Mouse (Mus musculus) skeletal muscle tissue, adult 2 months (tissue): ENCODE measurements around the gene Pcif1.

ENCODE experiments used
- DNase-seq: peaks from one replicate; pipeline ENCODE4 v3.0.0-alpha.2; 2012; ENCODE audit warnings: low read depth, low spot score

The Pcif1 gene

DNA sequence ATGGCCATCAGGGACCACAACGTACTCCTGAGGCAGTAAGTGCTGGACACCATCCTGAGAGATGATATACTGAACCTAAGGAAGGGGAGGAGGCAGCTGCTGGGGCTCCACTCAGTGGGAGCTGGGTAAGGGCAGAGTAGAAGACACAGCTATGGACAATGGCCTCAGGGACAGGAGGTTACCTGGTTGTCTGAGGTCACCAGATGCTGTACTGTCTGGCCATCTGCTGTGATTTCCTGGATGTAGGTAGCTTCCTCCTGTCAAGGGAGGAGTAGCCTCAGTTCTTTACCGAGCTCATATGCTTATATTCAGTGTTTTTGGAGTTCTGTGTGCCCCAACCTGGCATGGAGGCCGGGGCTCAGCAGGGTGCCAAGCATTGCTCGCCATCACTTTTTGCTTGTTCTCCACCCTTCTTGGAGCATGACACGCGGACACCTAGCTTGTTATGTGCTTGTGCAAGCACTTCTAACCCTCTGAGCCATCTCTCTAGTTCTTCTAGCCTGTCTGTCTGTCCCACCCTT lies 13.7 kb downstream of the Pcif1 start:
- DNase-seq = no peak

DNA sequence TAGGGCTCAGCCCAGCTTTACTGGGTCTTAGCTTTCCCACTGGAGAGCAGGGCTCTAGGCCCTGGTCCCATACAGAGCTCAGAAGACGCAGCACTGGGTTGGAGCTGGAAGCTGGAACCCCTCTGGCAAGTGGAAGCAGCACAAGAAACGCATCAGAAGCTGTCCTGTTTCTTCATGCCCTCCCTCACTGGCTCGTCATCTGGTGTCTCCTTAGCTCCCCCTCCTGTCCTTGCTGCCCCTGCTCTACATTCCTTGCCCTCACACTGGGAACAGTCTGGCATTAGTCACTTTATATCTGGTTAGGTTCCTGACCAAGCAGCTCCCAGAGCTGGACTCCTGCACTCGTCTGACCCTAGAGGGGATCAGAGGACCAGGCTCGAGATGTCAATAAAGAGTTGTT lies 14.9 kb downstream of the Pcif1 start:
- no peak for DNase-seq

DNA sequence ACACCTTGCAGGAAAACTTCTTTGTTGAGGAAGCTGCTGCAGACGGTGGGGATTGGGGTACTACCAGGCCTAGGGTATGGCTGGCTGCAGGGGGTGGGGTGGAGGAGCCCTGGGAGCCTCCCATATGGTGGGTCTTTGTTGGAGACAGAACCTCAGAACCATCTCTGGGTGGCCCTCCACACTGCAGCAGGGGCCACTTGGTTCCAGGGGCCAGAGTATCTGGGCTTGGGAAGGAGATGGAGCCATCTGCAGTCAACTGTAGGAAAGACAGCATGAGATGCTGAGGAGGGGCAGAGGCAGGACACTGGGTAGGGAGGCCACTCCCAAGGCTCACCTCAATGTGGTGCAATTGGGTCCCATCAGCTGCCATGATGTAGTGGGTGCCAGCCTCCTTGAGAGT lies 15.5 kb downstream of the Pcif1 start:
- DNase-seq = no peak

DNA sequence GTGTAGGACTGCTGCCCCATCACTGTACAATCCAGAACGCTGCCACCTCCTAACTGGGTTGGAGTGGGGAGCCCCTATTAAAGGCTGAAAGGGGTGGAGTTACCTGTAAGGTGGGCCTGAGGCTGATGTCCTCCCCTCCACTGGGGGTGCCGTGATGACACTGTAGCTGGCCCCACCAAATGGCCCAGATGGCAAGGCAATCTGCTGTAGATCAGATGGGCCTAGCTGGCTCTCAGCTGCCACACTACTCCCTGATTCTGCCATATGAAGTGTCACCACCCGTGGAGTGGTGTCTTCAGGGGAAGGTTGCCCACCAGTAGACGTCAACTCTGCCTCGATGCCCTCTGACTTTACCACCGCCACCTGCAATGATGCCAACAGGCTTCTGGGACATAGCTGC lies 16.8 kb downstream of the Pcif1 start:
- no peak for DNase-seq

DNA sequence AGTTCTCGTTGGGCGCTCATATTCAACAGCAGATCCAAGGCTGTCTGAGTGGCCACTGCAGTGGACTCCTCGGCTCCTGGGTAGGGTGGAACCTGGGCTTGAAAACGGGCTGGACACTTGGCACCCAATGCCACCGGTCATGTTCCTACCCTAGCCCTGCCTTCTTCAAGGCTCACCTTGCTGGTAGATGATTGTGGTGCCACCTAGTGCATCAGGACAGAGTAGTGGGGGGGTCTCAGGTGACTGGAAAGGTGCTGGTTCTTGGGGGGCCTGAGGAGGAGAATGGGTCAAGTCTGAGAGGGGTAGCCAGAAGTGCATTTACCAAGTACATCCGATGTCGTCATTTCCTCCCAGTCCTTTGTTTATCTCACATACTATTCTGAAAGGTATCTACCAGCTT lies 18.9 kb downstream of the Pcif1 start:
- DNase-seq = no peak

DNA sequence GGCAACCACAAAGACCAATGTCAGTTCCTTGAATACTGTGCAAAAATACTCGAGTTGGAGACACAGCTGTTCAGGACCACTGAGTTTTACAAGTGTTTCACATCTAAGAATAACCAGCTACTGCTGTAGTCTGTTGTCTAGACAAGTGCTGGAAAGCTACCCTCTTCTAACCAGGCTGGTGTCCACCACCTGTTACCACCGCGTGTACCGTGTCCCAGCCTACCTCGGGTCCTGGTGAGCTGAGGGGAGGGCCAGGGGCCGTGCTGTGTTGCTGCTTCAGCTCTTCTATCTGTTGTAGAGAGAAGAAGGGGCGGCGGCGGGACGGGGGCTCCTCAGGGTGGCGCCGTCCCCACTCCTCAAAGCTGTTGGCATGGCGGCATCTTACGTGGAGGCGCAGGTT lies 19.9 kb downstream of the Pcif1 start:
- no peak for DNase-seq

DNA sequence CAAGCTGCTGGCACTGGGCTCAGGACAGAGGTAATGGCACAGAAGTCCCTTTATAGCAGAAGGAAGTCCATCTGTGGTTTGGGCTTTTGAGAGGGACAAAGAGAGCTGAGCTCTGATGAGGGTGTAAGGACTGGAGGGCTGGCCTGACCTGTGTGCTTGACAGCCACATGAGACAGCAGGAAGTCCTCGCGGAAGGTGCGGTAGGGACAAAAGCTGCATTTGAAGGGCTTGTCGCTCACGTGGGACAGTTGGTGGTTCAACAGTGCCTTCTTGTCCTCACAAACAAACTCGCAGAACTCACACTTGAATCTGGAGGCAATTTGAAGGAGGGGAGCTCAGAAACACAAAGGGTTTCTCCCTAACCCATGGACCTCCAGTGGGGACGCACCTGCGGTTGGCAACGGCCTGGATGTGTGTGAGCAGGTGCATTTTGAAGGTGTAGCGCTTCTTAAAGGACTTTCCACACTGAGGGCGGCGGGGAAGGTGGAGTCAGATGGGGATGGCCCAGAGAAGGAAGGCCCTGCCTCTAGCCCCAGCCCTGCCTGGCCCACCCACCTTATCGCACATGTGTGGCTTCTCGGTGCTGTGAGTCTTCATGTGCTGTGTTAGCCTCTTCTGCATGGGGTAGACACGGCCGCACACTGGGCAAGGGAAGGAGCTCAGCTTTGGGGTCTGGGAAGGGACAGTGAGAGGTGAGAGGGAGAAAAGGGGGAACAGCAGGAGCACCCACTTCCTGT lies 20.8 kb downstream of the Pcif1 start:
- DNase-seq = no peak

DNA sequence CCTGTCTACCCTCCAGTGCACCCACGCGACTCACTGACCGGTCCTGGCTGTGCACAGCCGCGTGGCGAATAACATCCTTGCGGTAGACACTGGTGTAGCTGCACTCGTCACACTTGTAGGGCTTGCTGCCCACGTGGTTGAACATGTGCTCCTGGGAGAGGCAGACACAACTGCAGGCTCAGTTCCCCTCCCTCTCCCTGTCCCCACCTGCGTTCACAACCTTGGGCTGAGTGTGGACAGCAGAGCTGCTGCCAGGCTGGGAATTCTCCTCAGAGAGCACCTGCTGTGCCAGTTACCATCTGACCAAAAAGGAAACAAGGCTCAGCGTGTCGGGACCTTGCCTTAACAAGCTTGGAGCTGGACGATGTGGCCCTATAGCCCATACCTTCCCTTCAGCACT lies 22.3 kb downstream of the Pcif1 start:
- DNase-seq = peak; percentile 69

DNA sequence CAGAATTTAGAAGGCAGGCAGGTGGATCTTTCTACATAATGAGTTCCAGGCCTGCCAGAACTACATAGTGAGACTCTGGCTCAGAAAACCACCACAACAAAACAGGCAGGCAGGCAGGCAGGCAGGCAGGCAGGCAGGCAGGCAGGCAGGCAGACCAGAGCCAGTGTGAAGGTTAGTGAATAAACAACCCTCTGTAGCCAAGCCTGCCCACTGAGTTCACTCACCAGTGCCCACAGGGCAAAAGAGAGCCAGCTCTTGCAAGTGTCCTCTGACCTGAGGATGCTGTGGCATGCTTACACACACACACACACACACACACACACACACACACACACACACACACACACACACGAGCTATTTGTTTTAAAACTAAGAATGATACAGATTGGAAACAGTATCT lies 24.4 kb downstream of the Pcif1 start:
- no peak for DNase-seq

DNA sequence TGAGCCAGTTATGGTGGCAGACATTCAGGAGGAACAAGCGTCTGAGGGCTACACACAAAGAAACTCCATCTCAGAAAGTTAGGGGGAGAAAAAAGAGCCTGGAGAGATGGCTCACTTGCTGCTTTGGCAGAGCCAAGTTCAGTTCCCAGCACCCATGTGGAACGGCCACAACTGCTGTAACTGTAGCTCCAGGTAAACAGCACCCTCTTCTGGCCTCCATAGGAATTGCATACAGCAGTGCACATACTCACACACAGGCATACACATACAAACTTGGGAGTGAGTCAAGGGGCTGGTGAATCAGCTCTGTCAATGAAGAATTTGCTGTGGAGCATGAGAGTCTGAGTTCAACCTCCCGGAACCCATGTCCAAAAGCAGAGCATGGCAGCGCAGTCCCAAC lies 27.0 kb downstream of the Pcif1 start:
- no peak for DNase-seq

DNA sequence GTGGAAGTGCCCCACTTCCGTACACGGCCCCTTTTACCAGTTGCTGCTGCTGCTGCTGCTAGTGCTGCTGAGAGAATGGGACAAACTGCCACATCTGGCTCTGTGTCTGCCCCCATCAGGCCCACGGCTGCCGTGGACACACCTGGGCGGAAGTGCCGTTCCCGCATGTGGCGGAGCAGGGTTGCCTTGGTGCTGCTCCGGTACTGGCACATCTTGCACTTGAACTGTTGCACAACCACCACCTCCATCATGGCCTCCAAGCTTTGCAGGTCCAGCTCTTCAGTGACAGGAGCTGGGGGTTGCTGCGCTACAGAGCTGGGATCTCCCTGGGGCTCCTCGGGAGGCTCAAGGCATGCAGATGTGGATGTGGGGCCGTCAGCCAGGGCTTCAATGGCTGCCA lies 28.4 kb downstream of the Pcif1 start:
- no peak for DNase-seq

DNA sequence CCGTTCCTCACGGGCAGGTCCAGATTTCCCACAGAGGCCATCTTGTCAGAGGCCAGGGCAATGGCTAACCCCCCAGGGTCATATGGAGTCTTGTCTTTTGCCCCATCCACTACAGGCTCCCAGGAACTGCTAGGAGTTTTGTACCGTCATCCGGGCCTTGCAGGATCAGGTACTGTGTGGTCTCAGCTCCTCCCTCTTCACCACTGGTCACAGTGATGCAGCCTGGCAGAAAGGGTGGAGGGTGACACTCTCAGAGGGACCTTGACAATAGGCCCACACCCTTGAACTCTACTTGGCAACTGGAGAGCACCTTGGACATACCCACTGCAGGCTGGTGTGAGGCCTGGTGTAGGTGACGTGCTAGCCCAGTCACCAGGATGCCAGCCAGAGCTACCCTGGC lies 28.9 kb downstream of the Pcif1 start:
- no peak for DNase-seq

DNA sequence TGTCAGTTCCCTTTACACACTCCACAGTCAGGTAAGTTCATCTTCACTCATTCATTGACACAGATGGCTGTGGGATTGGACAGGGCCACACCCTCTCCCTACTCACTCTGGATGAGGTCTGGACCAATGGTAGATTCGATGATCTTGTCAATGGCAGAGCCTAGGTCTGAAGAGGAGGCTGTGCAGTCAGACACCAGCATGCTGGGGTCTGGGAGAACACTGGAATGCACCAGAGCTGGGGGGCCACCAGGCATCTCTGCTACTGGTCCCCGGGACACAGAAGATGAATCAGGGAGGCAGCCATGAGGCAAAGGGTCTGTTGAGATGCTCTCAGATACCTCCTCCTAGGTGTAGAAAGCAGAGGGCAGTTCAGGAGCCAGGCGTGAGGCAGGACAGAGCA lies 30.0 kb downstream of the Pcif1 start:
- no peak for DNase-seq

DNA sequence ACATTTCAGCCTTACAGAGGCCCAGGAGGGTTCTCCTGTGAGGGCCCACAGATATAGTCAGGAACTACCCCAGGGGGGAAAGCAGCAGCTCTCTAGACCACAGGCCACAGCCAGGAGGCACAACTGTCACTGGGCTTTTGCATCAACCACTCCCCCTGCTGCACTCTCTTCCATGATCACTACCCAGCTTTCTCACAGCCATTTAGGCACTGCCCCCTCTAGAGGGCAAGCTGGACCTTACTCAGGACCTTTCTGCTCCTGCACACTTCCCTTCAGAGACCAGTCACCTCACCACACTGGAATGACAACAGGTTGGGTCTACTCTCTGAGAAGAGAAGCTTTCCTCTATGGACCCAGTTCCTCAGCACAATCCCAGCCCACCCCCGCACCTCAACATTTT lies 30.4 kb downstream of the Pcif1 start:
- no peak for DNase-seq

DNA sequence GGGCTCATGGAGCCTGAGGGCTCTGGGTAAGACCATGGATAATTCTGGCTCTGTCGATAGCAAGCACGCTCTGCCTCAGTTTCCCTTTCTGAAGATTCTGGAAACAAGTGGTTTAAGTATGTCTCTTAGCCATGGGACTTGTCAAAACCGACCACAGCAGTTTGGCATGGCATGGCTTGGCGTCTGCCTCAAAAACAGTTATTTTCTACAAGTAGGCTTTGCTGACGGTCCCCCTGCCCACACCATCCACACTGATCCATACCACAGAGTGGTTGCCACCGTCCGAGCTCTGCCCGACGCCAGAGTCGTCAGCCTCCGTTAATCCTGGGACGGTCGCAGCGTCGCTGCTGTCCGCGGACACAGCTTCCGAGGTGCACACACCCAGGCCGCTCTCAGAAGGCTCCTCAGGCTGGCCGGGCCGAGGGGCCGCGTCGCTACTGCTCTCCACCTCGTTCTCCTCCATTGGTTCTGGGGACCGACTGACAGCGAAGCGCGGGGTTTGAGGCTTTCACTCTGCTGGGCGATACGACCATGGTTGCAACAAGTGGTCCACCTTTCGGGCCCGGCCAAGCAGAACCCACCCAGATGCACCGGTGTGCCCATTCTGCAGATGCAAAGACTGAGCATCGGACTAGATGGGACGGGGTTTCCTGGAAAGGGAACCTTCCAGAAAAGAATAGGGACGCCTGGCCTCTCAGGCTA lies 31.4 kb downstream of the Pcif1 start:
- DNase-seq = no peak

DNA sequence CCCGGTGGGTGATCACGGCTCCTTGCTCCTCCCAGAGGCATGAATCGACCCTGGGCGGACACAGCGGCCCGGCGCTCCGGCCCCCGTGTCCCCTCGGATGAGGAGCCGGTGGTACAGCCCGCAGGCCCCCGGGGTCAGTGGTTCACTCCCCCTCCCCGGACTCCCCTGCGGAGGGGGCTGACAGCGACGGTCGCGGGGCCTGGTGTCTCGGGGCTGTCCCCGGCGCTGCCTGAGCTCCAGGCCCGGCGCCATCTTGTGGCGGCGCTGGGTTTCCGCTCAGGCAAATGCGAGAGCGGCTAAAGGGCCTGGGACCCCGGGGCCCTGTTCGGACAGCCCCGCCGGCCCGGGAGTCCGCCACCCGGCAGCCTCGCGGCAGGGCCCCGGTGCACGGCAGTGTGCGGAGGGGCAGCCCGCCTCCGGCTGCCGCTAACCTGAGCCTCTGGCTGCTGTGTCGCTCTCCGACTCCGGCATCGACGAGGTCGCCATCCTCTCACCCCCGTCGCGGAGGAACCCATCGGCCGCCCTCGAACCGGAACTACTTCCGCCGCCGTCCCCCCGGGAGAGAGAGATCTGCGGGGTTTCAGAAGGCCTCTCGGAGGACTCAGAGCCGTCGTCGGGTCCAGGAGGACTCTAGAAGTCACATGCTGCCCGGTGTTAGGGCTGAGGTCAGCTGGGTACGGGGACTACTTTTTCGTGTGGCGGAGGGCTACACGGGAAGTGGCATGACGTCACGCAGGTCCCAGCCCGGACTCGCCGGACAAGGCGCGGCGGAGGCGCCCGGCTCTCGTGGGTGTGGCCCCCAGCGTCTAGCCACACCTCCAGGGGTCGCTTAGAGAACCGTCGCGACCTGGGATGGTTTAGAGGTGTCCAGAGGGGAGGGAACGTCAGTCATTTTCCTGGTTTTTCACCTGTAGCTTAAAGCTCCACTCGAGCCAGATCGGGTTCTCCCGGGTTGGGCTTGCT lies 32.3 kb downstream of the Pcif1 start, which contains the start of gene Zfp335:
TSS of gene Zfp335 (minus strand) at position 672 of the 963 bp plus-strand sequence.
- DNase-seq = peak; percentile 95

DNA sequence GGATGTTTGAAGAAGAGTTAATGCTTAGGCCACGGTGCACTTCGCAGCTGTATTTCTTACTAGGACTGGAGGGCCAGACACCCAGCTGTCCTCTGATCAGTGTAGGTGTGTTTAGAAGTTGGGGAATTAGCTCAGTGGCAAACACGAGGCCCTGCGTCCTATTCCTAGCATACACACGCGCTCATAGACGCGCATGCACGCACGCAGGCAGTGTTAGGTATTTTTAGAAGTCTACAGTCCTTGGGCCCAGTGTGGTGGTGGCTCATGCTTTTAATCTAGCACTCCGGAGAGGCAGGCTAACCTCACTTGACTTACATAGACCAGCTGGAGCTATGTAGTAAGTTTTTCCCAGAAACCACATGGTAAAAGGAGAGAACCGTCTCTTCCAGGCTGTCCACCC lies 33.0 kb downstream of the Pcif1 start:
- DNase-seq = peak; percentile 90

DNA sequence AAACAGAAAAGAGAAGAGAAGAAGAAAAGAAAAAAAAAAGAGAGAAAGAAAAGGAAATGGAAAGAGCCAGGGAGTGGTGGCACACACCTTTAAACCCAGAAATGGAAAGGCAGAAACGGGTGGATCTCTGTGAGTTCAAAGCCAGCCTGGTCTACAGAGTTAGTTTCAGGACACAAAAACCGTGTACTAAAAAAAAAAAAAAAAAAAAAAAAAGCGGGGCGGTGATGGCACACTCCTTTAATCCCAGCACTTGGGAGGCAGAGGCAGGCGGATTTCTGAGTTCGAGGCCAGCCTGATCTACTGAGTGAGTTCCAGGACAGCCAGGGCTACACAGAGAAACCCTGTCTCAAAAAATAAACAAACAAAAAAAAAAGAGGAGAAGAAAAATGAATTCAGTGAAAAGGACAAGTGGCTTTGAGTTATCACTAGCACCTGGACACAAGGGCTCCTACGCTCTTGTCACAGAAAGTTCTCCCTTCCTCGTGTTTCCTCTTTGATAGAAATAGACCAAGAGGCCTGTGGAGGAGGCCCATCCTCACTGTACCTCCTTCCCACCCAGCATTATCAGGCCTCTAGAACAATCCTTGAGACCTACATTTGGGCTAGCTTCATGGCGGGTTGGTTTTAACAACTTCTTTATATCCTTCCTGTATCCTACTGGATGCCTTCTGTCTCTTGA lies 33.8 kb downstream of the Pcif1 start:
- DNase-seq = no peak

DNA sequence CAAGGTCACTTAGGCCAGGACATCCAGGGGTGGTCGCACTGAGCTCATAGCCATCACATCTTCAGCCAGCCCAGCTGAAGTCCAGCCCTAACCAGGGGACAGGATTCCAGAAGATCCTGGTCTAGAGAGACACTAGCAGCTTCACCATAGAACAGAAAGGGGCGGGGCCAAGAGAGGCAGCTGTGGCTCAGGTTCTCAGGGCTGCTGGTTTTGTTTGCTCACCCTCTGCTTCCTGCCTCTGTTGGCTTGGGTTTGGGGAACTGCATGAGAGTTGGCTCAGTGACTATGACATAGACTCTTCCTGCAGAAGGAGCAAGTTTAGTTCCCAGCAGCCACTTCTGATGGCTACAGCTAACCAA lies 34.3 kb downstream of the Pcif1 start:
- no peak for DNase-seq

DNA sequence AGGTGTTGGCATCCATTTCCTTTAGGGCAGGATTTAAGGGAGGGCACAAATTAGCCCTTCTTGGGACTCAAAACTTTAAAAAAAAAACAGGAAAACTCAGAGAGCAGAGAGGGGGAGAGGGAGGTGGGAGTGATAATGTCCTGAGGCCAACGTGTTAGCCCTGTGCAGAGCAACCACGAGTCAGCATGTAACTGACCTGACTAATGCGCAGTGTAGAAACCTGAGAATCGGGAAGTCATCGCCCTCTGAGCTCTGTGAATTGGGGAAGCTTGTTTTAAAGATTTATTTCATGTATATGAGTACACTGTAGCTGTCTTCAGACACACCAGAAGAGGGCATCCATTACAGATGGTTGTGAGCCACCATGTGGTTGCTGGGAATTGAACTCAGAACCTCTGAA lies 37.7 kb downstream of the Pcif1 start:
- DNase-seq = no peak

DNA sequence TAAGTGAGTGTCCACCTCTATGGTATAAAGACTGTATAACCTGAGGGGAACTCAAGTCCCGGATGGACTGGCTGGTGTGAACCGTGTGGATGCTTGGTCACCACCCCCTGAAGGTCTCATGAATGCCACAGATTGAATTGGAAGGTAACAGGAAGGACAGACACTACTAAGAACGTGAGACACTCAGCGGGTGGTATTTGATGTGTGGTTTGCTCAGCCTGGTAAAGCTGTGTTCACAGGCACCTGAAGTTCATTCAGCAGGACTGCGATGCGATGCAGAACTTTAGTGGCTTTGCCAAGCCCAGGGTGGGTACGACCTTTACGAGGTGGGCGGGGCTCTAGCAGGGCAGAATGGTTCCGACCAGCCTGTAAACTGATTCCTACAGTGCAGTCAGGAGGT lies 38.3 kb downstream of the Pcif1 start:
- DNase-seq = no peak

DNA sequence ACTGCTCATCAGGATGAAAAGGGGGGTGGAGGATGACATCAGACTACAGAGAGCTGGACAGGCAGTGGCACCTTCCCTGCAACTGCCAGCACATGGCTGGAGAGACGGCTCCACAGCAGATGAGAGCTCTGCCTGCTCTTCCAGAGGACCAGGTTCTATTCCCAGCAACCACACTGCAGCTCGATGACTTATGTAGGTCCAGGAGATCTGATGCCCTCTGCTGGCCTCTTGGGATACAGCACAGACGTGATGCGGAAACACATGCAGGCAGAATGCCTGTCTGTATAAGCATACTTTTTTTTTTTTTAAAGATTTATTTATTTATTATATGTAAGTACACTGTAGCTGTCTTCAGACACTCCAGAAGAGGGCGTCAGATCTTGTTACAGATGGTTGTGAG lies 39.2 kb downstream of the Pcif1 start:
- DNase-seq = no peak
